Mouse (Mus musculus): Measurements from ENCODE around the gene Tbc1d1.

DNA sequence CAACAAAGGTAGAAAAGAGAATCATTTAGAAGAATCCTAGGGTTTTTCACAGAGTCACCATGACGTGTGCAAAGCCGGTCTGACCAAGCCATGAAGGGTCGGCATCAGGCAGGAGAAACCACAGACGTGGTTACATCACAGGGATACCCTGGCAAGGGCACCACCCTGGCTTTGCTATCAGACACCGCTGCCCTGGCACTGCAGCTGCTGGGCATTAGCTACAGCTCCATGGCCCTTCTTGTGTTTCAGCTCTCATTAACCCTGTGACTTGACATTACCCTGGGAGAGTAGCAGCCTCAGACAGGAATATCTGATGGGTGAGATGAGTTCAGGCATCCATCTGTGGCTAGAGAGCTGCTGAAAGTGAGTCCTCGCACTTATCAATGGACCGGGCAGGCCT lies 42.5 kb downstream of the Tbc1d1 start:
- no peak for TF ChIP-seq GATA1 (IDR thresholded peaks at IDR 0.05; ENCODE audit: borderline replicate concordance, low read length)
- no peak for TF ChIP-seq FLI1 (IDR thresholded peaks at IDR 0.05; ENCODE audit: low read length)

Data from megakaryocyte, embryonic 14.5 days (primary cell).